Mouse (Mus musculus) embryonic facial prominence, embryonic 14.5 days (tissue): ENCODE results near the gene Hoxa7. TPM values are rescaled to one million over a fixed set of nuclear protein-coding genes. Genes with fewer than 3 reads are reported as not detected.

Source experiments
- ATAC-seq: fragments of 200-750 bp; cut with Nextera tagmentation; 2 replicates; pipeline ENCODE4 v1.8.0; 2017; ENCODE audit warnings: low read depth, moderate number of reproducible peaks, moderate TSS enrichment
- DNase-seq: peaks from one replicate; pipeline ENCODE4 v3.0.0-alpha.2; 2015; ENCODE audit warnings: low spot score
- H3K27ac ChIP-seq: fragments of 300-500 bp; sonication (generic); replicated peaks from 2 replicates; pipeline ENCODE4 v1.5.1; 2014; ENCODE audit warnings: low read depth, mild to moderate bottlenecking, low read length, moderate library complexity
- H3K27me3 ChIP-seq: fragments of 300-500 bp; sonication (generic); replicated peaks from 2 replicates; pipeline ENCODE4 v1.6.1; 2014; ENCODE audit warnings: low read length; ENCODE audit not compliant: control insufficient read depth, insufficient read depth
- H3K36me3 ChIP-seq: fragments of 300-500 bp; sonication (generic); 2 replicates; pipeline ENCODE4 v1.6.1; 2014; ENCODE audit warnings: low read length, mixed read lengths; ENCODE audit not compliant: control insufficient read depth, insufficient read depth
- H3K4me1 ChIP-seq: fragments of 300-500 bp; sonication (generic); 2 replicates; pipeline ENCODE4 v1.6.1; 2014; ENCODE audit warnings: antibody characterized with exemption, low read length; ENCODE audit not compliant: control insufficient read depth, insufficient read depth
- H3K4me2 ChIP-seq: fragments of 300-500 bp; sonication (generic); 2 replicates; pipeline ENCODE4 v1.6.1; 2014; ENCODE audit warnings: low read depth, mild to moderate bottlenecking, low read length, moderate library complexity, mixed read lengths
- H3K4me3 ChIP-seq: fragments of 300-500 bp; sonication (generic); 2 replicates; pipeline ENCODE4 v1.5.1; 2014; ENCODE audit warnings: low read depth, mild to moderate bottlenecking, low read length
- H3K9ac ChIP-seq: fragments of 300-500 bp; sonication (generic); 2 replicates; pipeline ENCODE4 v1.6.1; 2014; ENCODE audit warnings: low read depth, mild to moderate bottlenecking, low read length, moderate library complexity, mixed read lengths
- H3K9me3 ChIP-seq: fragments of 300-500 bp; sonication (generic); 2 replicates; pipeline ENCODE4 v1.6.1; 2016; ENCODE audit warnings: low read length; ENCODE audit not compliant: control insufficient read depth
- WGBS: fragments of 180-500 bp; shearing (Covaris S2); extraction: QIAGEN DNeasy Blood & Tissue Kit; methylation state at CpG from one replicate; pipeline ENCODE4 v1.1.7; 2014; 5-methylcytosine and 5-hydroxymethylcytosine counted together
- polyA plus RNA-seq: library from polyadenylated mRNA; unstranded; fragments of >200 nt; fragmentation: Nextera tagmentation; extraction: Ambion mirVana; gene quantifications from 2 replicates; pipeline ENCODE4 v1.2.1, GENCODE M21; 2014

Hoxa7 gene
- polyA plus RNA-seq, 1 experiment from 2014 or later = 0.21 TPM

DNA sequence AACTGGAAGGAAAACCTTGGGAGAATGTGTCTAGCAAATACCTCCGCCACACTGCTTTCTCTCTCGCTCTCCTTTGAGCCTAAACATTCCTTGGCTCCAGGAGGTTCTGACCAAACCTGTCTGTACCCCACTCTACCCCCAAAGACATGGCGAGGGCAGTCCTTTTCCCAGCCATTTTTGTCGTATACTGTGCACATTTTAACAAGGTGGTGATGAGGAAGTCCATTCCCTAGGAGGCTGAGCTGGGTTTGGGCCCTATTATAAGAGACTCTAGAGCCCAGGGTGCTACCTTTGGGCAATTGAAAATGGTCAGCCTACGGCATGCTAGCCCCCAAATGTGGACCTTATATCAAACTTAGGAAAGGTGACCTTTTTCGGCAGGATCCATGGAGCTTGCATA lies 14.2 kb upstream of the Hoxa7 start:
- 11% methylated on average over 6 of the region's 6 CpGs for WGBS
- H3K36me3 ChIP-seq = no peaks in the 10 kb centered on the region
- no peak overlapping the region for H3K9ac ChIP-seq
- peaks cover 97% of the 10 kb centered on the region for H3K27me3 ChIP-seq
- H3K27ac ChIP-seq = no peak overlapping the region
- H3K9me3 ChIP-seq = no peaks in the 10 kb centered on the region
- no peaks in the 10 kb centered on the region for H3K4me1 ChIP-seq
- H3K4me3 ChIP-seq = no peak overlapping the region
- ATAC-seq = no peak
- no peak for DNase-seq
- H3K4me2 ChIP-seq = no peak overlapping the region

DNA sequence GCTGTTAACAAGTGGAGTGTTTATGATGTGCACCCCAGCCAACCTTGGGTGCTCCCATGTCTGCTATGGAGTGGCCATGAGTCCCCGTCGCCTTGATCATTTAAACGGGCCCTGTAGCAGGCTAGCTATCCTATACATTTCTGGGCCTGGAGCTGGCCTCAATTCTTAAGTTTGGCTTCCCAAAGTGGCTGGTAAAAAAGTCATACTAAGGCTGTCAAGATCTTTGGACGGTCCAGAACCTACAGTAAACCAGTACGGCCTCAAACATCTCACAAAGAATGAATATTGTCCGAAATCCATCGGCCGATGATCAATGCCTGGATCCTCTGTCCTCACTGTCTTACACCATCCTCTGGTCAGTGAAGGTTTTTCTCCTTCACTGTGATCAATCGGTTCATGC lies 13.6 kb upstream of the Hoxa7 start:
- peaks cover 97% of the 10 kb centered on the region for H3K27me3 ChIP-seq
- no peak for DNase-seq
- ATAC-seq = no peak
- H3K4me2 ChIP-seq = no peak overlapping the region
- H3K27ac ChIP-seq = no peak overlapping the region
- H3K9me3 ChIP-seq = no peaks in the 10 kb centered on the region
- no peak overlapping the region for H3K9ac ChIP-seq
- H3K4me3 ChIP-seq = no peak overlapping the region
- 28% methylated on average over 9 of the region's 9 CpGs for WGBS
- no peaks in the 10 kb centered on the region for H3K4me1 ChIP-seq
- no peaks in the 10 kb centered on the region for H3K36me3 ChIP-seq

DNA sequence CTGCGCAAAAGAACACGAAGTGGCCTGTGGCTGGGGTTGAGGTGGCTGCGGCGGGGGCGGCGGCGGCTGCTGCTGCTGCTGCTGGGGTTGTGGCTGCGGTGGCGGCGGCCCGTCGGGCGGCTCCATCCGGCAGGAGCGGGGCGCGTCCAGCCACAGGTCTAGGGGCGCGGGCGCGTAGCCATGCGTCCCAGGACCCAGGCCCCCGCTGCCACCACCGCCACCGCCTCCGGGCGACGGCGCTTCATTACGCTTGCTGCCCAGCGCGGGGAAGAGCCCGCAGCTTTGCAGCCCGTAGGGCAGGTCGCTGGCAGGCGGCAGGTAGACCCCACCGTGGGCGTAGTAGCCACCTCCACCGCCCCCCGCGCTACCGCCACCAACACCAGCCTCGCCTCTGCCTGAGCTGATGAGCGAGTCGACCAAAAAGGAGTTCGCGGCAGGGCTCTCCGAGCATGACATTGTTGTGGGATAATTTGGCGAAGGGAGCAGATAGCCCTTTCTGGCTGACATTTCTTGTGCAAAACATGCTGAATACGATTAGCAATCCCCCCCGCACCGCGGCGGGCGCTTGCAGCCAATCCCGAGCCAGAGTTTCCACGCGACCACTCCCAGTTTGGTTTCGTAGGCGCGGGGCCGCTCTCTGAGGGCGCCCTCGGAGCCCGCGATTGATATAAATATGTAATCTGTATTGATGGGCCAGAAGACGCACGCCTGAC lies 12.9 kb upstream of the Hoxa7 start:
- 3% methylated on average over 34 of the region's 68 CpGs for WGBS
- Histone ChIP-seq H3K4me3 (peak overlapping the region; percentile 5; the same call in 1 of the 2 replicates), H3K4me2 (no peak overlapping the region), H3K27me3 (peaks cover 97% of the 10 kb centered on the region), H3K36me3 (no peaks in the 10 kb centered on the region), H3K4me1 (no peaks in the 10 kb centered on the region), H3K27ac (no peak overlapping the region), H3K9ac (no peak overlapping the region), H3K9me3 (no peaks in the 10 kb centered on the region)
- DNase-seq (no peak), ATAC-seq (no peak)

DNA sequence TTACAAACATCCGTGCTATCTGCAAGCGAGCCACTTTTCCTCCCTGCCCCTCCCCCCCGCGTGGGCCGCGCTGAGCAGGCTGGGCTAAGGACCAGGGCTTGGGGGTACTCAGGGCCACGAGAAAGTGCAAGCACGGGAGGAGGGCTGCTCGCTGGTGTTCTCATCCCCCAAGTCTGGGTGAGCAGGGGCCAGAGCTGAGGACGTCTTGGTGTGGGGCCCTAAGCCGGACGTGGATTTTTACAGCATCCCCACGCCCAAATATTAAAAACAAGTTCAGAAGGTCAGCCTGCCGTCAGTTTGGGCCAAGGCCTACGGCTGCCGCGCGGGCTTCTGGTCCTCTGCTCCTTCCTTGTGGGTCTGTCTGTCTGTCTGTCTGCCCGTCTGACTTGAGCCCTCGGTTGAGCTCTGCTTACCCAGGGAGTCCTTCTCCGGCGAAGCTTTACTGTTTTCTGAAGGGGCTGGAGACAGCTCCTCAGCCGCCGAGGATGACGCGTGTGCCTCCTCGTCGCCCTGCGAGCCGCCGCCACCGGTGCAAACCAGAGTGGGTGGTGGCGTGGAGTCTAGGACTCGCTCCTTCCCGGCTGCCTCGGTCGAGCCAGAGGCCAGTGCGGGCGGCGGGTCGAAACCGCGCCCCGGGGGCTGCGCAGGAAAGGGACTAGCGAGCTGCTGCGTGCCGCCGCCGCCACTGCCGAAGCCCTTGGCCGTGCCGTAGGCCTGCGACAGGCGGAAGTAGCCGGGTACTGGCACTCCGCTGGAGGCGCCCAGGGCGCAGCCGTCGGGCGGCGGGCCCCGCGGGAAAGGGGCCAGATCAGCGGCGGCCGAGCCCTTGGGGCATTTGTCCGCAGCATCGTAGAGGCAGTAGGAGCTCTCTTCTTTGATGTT lies 12.1 kb upstream of the Hoxa7 start:
- 1% methylated on average over 51 of the region's 70 CpGs for WGBS
- Histone ChIP-seq H3K27ac (no peak overlapping the region), H3K4me3 (peak overlapping the region; percentile 5; the same call in 1 of the 2 replicates), H3K9me3 (no peaks in the 10 kb centered on the region), H3K4me2 (no peak overlapping the region; the same call in 1 of the 2 replicates), H3K27me3 (peaks cover 99% of the 10 kb centered on the region), H3K9ac (no peak overlapping the region), H3K36me3 (no peaks in the 10 kb centered on the region), H3K4me1 (no peaks in the 10 kb centered on the region)
- ATAC-seq (no peak), DNase-seq (no peak)

DNA sequence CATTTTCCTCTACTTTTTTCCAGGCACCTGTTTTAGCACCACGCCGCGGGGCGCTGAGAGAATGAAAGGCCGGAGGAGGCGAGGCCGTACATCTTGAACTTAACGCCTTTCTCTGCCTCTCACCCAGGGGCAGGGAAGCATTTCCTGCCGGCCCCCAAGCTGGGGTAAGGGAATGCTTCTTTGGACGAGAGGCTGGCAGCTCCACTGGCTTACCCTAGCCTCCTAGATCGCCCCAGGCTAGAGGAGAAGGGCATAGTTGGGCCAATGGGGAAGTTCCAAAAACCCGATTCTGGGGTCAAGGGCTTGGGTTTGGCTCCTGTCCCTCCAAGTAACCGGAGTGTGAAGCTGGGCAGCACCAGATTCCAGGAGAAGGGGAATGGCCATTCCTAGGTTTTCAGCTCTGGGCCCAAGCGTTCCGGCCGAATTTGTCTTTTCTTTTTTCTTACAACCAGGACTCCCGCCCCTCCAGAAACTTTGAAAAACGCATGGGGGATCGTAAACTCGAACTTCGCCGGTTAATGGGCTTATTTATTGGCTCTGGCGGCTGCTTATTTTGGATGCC lies 11.4 kb upstream of the Hoxa7 start:
- ATAC-seq (no peak), DNase-seq (no peak)
- peaks cover 98% of the 10 kb centered on the region for H3K27me3 ChIP-seq
- WGBS = 2% methylated on average over 23 of the region's 23 CpGs
- no peaks in the 10 kb centered on the region for H3K36me3 ChIP-seq
- no peaks in the 10 kb centered on the region for H3K4me1 ChIP-seq
- H3K4me2 ChIP-seq = no peak overlapping the region
- H3K27ac ChIP-seq = no peak overlapping the region
- no peak overlapping the region for H3K9ac ChIP-seq
- H3K4me3 ChIP-seq = no peak overlapping the region
- H3K9me3 ChIP-seq = no peaks in the 10 kb centered on the region

DNA sequence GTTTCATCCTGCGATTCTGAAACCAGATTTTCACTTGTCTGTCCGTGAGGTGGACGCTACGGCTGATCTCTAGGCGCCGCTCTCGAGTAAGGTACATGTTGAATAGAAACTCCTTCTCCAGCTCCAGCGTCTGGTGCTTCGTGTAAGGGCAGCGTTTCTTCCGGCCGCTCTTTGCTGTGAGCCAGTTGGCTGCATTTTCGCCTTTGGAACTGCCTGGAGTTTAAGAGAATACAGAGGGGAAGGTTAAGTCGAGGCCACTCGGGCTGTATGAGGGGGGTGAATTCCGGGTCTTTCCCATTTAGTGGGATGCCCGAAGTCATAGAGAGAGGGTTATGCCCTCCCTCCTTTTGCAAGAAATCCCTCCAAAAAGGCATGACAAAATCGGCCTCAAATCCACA lies 10.9 kb upstream of the Hoxa7 start:
- no peak for ATAC-seq
- Histone ChIP-seq H3K27me3 (peaks cover 98% of the 10 kb centered on the region), H3K36me3 (no peaks in the 10 kb centered on the region), H3K9ac (no peak overlapping the region), H3K4me1 (no peaks in the 10 kb centered on the region), H3K4me2 (no peak overlapping the region), H3K27ac (no peak overlapping the region), H3K4me3 (no peak overlapping the region), H3K9me3 (no peaks in the 10 kb centered on the region)
- under 1% methylated on average over 18 of the region's 18 CpGs for WGBS
- peak; percentile 38 for DNase-seq

DNA sequence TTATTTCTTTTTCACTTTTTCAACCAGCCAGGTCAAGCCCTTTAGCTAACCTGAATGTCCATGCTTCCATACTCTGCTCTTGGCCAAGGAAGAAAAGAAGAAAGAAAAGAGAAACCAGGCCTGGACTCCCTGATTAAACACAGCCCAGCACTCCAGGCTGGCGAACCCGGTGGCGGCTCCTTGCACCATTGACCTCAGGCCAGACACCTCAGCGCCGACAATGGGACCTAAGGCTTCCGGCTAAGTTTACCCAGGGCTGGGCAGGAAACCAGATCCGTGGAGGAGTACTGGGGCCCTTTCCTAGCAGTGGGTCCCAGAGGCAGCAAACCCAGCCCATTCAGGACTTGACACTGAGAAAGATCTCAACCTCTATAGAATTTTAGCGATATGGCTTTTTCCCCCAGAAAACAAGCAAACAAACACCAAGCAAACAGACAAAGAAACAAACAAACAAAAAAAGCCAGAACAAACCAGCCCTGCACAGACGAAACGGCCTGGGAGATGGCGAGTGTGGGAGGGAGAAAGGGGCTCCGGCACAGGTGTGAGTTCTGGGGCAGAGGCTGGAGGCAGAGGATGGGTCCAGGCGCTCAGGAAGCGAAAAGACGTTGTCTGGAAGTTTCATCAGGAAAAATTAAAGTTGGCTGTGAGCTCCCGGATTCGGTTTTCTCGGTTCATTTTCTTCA lies 10.4 kb upstream of the Hoxa7 start:
- Histone ChIP-seq H3K9me3 (no peaks in the 10 kb centered on the region), H3K4me3 (no peak overlapping the region), H3K4me1 (no peaks in the 10 kb centered on the region), H3K4me2 (no peak overlapping the region), H3K27ac (no peak overlapping the region), H3K9ac (no peak overlapping the region), H3K36me3 (no peaks in the 10 kb centered on the region), H3K27me3 (peaks cover 98% of the 10 kb centered on the region)
- no peak for DNase-seq
- no peak for ATAC-seq
- WGBS = 1% methylated on average over 18 of the region's 18 CpGs

DNA sequence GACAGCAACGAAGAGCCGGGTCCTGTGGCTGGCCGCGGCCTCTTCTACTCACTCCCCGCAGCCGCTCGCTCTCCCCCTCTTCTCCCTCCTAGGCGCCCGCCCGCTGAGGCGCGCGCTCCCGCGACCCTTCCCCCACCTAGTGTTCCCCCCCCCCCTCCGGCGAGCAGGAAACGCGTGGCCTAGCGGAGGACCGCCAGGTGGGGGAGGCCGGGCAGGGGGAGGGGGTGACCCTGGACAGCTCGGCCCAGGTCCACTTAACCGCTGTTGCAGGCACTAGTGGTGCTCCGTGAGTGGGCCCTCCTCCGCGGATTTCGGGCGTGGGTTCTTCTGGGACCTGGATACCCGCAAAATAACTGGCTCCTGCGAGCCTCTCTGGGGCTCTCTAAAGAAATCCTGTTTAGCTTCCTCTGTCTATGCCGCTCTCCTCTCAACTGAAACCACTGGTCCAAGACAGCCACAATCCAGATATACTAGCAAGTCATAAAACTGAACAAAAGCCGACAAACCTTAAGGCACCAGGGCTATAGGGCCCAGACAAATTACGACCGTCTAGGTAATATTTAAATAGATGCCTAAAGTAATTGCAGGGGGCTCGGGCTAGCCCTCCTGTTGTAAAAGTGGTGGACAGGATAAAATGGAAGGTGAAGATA lies 9.0 kb upstream of the Hoxa7 start, which contains the start of gene Hoxa9:
Gene Hoxa9, minus strand, starts transcription at position 574 of the 650 bp plus-strand sequence.
- Histone ChIP-seq H3K9ac (no peak within 1 kb of the TSS), H3K27me3 (peaks cover 98% of the 10 kb centered on the region), H3K4me3 (no peak within 1 kb of the TSS), H3K4me1 (no peaks in the 10 kb centered on the region), H3K9me3 (no peaks in the 10 kb centered on the region), H3K4me2 (no peak within 1 kb of the TSS), H3K36me3 (no peaks in the 10 kb centered on the region), H3K27ac (no peak within 1 kb of the TSS)
- no peak for DNase-seq
- WGBS = 1% methylated on average over 22 of the region's 36 CpGs
- no peak for ATAC-seq
